ENCODE assay signal across 17 mouse cellular contexts in genomic region chr3:33089470-33089869, GRCm38 (mm10). TPM values are rescaled to one million over a fixed set of nuclear protein-coding genes. Genes with fewer than 3 reads are reported as not detected.
A peak's percentile ranks its signal among the peaks of the same experiment; 100 is the strongest.
DNase-seq lines count a peak whose midpoint lies in the region; ATAC-seq and TF ChIP-seq lines count a peak whose summit lies in the region.
"Had no signal": no experiment of that assay in that cellular context is flagged by ENCODE, and none has a peak within 500 bp of the region (broad histone marks: within the 10 kb centered on the region; RNA-seq: fewer than 3 reads in every experiment).

No protein-coding gene starts in this region.

- H3K4me1 ChIP-seq in embryonic facial prominence, embryonic 12.5 days, result peaks cover 8% of the 10 kb centered on the region; the same call in 1 of the 2 replicates
- peaks cover 7% of the 10 kb centered on the region for H3K4me1 ChIP-seq in forebrain, embryonic 16.5 days (replicated peaks; ENCODE audit: control insufficient read depth, insufficient read depth, low read length)
- H3K4me1 ChIP-seq in midbrain, embryonic 11.5 days (ENCODE audit: control insufficient read depth, insufficient read depth, low read length), result peaks cover 8% of the 10 kb centered on the region; the same call in 1 of the 2 replicates
- H3K4me1 ChIP-seq in thymus, adult 2 months (replicated peaks; ENCODE audit: control insufficient read depth, insufficient read depth, low read length), result no peaks in the 10 kb centered on the region
- H3K4me1 ChIP-seq: heart, embryonic 15.5 days had no signal

- no peaks in the 10 kb centered on the region for H3K27me3 ChIP-seq in embryonic facial prominence, embryonic 12.5 days
- no peaks in the 10 kb centered on the region for H3K27me3 ChIP-seq in forebrain, embryonic 16.5 days (replicated peaks; ENCODE audit: control insufficient read depth, insufficient read depth, low read length)
- H3K27me3 ChIP-seq in midbrain, embryonic 11.5 days (ENCODE audit: control insufficient read depth, insufficient read depth, low read length), result no peaks in the 10 kb centered on the region
- no peaks in the 10 kb centered on the region for H3K27me3 ChIP-seq in thymus, adult 2 months (ENCODE audit: control insufficient read depth, insufficient read depth, low read length)
- H3K27me3 ChIP-seq: heart, embryonic 15.5 days had no signal

- no peak overlapping the region for H3K9ac ChIP-seq in embryonic facial prominence, embryonic 12.5 days
- H3K9ac ChIP-seq in forebrain, embryonic 16.5 days (replicated peaks; ENCODE audit: low read depth, low read length), result no peak overlapping the region
- no peak overlapping the region for H3K9ac ChIP-seq in midbrain, embryonic 11.5 days (ENCODE audit: low read length)
- H3K9ac ChIP-seq: heart, embryonic 15.5 days; lung, embryonic 14.5 days had no signal

- TF ChIP-seq POLR2A in thymus, adult 2 months (IDR thresholded peaks at IDR 0.05; ENCODE audit: control insufficient read depth, extremely low read depth, insufficient read depth, low read length, poor library complexity), result no peak

- peak; percentile 19 for DNase-seq in A20 (ENCODE audit: low read depth, low spot score)
- DNase-seq in midbrain, embryonic 11.5 days (ENCODE audit: low spot score, missing footprints), result peak; percentile 84
- DNase-seq in c-Kit-positive CD71-positive TER-119-positive erythroid progenitor cells, embryonic 14.5 days (ENCODE audit: low spot score), result no peak
- DNase-seq in thymus, adult 2 months, result no peak
- DNase-seq in left cerebral cortex, adult 9 months (ENCODE audit: low spot score in 2 of 2), result no peak
- DNase-seq: cerebellum, adult 8-10 months; kidney, postnatal 25 days; liver; thymus, postnatal 4 days had no signal

- H3K27ac ChIP-seq in embryonic facial prominence, embryonic 12.5 days, result no peak overlapping the region
- no peak overlapping the region for H3K27ac ChIP-seq in forebrain, embryonic 16.5 days (ENCODE audit: low read length)
- no peak overlapping the region for H3K27ac ChIP-seq in midbrain, embryonic 11.5 days (ENCODE audit: low read depth, low read length)
- no peak overlapping the region for H3K27ac ChIP-seq in thymus, adult 2 months (ENCODE audit: control insufficient read depth, insufficient read depth, low read length)
- H3K27ac ChIP-seq: heart, embryonic 15.5 days; stomach, postnatal 0 days had no signal

- H3K4me3 ChIP-seq in embryonic facial prominence, embryonic 12.5 days, result no peak overlapping the region
- no peak overlapping the region for H3K4me3 ChIP-seq in forebrain, embryonic 16.5 days (replicated peaks; ENCODE audit: low read length)
- no peak overlapping the region for H3K4me3 ChIP-seq in midbrain, embryonic 11.5 days (ENCODE audit: low read depth, low read length)
- H3K4me3 ChIP-seq in thymus, adult 2 months (ENCODE audit: control insufficient read depth, insufficient read depth, low read length), result no peak overlapping the region
- H3K4me3 ChIP-seq: heart, embryonic 15.5 days had no signal

- ATAC-seq in embryonic facial prominence, embryonic 12.5 days (ENCODE audit: insufficient number of reproducible peaks, insufficient read depth, low FRiP score, low TSS enrichment), result no peak
- ATAC-seq in forebrain, embryonic 16.5 days, result peak; percentile 27
- ATAC-seq in midbrain, embryonic 11.5 days (ENCODE audit: low FRiP score), result peak; percentile 47; the same call in 1 of the 2 replicates
- no peak for ATAC-seq in erythroblast, adult 5-6 weeks (replicated peaks; ENCODE audit: low FRiP score, poor library complexity, severe bottlenecking)
- ATAC-seq: intestine, postnatal 0 days had no signal

- TF ChIP-seq CTCF in thymus, adult 2 months (IDR thresholded peaks at IDR 0.05; ENCODE audit: borderline replicate concordance, control insufficient read depth, extremely low read depth, insufficient read depth, low read length, poor library complexity), result no peak

- WGBS in embryonic facial prominence, embryonic 12.5 days, result 33% methylated on average over 2 of the region's 2 CpGs
- 31% methylated on average over 2 of the region's 2 CpGs for WGBS in forebrain, embryonic 16.5 days
- 38% methylated on average over 2 of the region's 2 CpGs for WGBS in midbrain, embryonic 11.5 days
- 64% methylated on average over 2 of the region's 2 CpGs for whole genome bisulfite sequencing in thymus, adult 2 months

- peak overlapping the region; percentile 37 for H3K4me2 ChIP-seq in embryonic facial prominence, embryonic 12.5 days (replicated peaks)
- H3K4me2 ChIP-seq in forebrain, embryonic 16.5 days (ENCODE audit: low read length), result peak overlapping the region; percentile 57
- H3K4me2 ChIP-seq in midbrain, embryonic 11.5 days, result no peak overlapping the region; the same call in 1 of the 2 replicates
- H3K4me2 ChIP-seq: lung, embryonic 14.5 days had no signal

- H3K36me3 ChIP-seq in embryonic facial prominence, embryonic 12.5 days, result no peaks in the 10 kb centered on the region
- no peaks in the 10 kb centered on the region for H3K36me3 ChIP-seq in forebrain, embryonic 16.5 days (ENCODE audit: control insufficient read depth, insufficient read depth)
- no peaks in the 10 kb centered on the region for H3K36me3 ChIP-seq in midbrain, embryonic 11.5 days (ENCODE audit: control insufficient read depth, insufficient read depth, low read length)
- H3K36me3 ChIP-seq in thymus, adult 2 months (ENCODE audit: control insufficient read depth, insufficient read depth, low read length), result no peaks in the 10 kb centered on the region
- H3K36me3 ChIP-seq: heart, embryonic 15.5 days had no signal

- H3K9me3 ChIP-seq in embryonic facial prominence, embryonic 12.5 days, result no peaks in the 10 kb centered on the region
- H3K9me3 ChIP-seq in forebrain, embryonic 16.5 days (ENCODE audit: control insufficient read depth, low read length), result no peaks in the 10 kb centered on the region
- no peaks in the 10 kb centered on the region for H3K9me3 ChIP-seq in midbrain, embryonic 11.5 days (ENCODE audit: control insufficient read depth, low read length)
- H3K9me3 ChIP-seq: heart, embryonic 15.5 days had no signal

RNA-seq across cellular contexts. Expression of gene Pex5l, which starts 53.6 kb away (rescaled TPM):
- 1.9 and 3.2 TPM in 2 replicates for polyA plus RNA-seq in embryonic facial prominence, embryonic 12.5 days (2016; fragmentation: Nextera tagmentation; extraction: Ambion mirVana)
- 1.4 and 1.9 TPM in 2 replicates for polyA plus RNA-seq in forebrain, embryonic 16.5 days (2015; fragmentation: Nextera tagmentation; extraction: Ambion mirVana)
- polyA plus RNA-seq in midbrain, embryonic 11.5 days (2014; fragmentation: Nextera tagmentation; extraction: Ambion mirVana), result 1.4 and 1.9 TPM in 2 replicates
- polyA plus RNA-seq in thymus, adult 2 months (2012; rRNA removed), result 0.54 and 0.60 TPM in 2 replicates
- total RNA-seq in erythroblast, adult 5-6 weeks (2015; ENCODE audit: low replicate concordance), result not detected in 2 replicates
- not detected in 2 replicates for total RNA-seq in erythroblast, adult 5-6 weeks (2017; ENCODE audit: low replicate concordance)
- total RNA-seq: megakaryocyte progenitor cell, adult 5-6 weeks had no signal
- polyA plus RNA-seq: heart, embryonic 15.5 days had no signal

Comparison
In these comparisons a context has a peak if more than half of its experiments do, and no peak if none do; other contexts are left out.
1. DNase-seq: peak in A20 (single experiment) and midbrain, embryonic 11.5 days (single experiment); none in c-Kit-positive CD71-positive TER-119-positive erythroid progenitor cells, embryonic 14.5 days (single experiment), thymus, adult 2 months (single experiment) and left cerebral cortex, adult 9 months (0 of 2).
2. ATAC-seq: peak in forebrain, embryonic 16.5 days (single experiment) and midbrain, embryonic 11.5 days (single experiment); none in embryonic facial prominence, embryonic 12.5 days (single experiment) and erythroblast, adult 5-6 weeks (single experiment).